ENCODE assay signal across 15 mouse cellular contexts in the genomic region with DNA sequence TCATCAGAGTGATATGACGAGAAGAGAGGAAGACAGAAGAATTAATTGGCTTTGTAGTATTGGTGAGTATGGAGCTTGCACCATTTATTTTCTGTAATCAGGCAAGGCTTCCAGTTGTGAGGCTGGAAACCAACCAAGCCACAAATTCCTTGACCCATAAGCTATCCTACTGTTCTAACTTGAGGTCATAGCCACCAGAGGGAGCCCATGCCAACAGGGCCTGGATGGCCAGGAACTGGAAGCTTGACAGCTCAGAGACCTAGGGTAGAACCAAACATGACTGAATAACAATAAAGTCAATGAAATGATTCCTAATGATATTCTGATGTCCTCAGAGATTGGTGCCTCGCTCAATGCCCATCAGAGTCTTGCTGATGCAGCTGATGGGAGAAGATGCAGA. TPM values are rescaled to one million over a fixed set of nuclear protein-coding genes. Genes with fewer than 3 reads are reported as not detected.
A peak's percentile ranks its signal among the peaks of the same experiment; 100 is the strongest.
DNase-seq lines count a peak whose midpoint lies in the region; ATAC-seq and TF ChIP-seq lines count a peak whose summit lies in the region.
"Had no signal": no experiment of that assay in that cellular context is flagged by ENCODE, and none has a peak within 500 bp of the region (broad histone marks: within the 10 kb centered on the region; RNA-seq: fewer than 3 reads in every experiment).

No protein-coding gene starts in this region.

- no peak overlapping the region for H3K27ac ChIP-seq in liver, postnatal 0 days (ENCODE audit: low read depth)
- H3K27ac ChIP-seq in liver, embryonic 11.5 days (ENCODE audit: low read depth, low read length) = no peak overlapping the region
- H3K27ac ChIP-seq: embryonic facial prominence, embryonic 13.5 days; limb, embryonic 10.5 days; neural tube, embryonic 12.5 days had no signal

- TF ChIP-seq EP300 in liver, postnatal 0 days (IDR thresholded peaks at IDR 0.05; ENCODE audit: low read depth) = no peak

- intact Hi-C loops in heart, postnatal 10 days (cut with DNase I) = loop anchor here (10.0 kb wide), 1 partner anchor 100 kb away; no protein-coding TSS in a partner anchor

- no peaks in the 10 kb centered on the region for H3K4me1 ChIP-seq in liver, postnatal 0 days (ENCODE audit: insufficient read depth)
- no peaks in the 10 kb centered on the region for H3K4me1 ChIP-seq in liver, embryonic 11.5 days (replicated peaks; ENCODE audit: control insufficient read depth, insufficient read depth, low read length)
- H3K4me1 ChIP-seq: embryonic facial prominence, embryonic 13.5 days; limb, embryonic 10.5 days; neural tube, embryonic 12.5 days had no signal

- H3K9me3 ChIP-seq in liver, postnatal 0 days (ENCODE audit: low read length) = no peaks in the 10 kb centered on the region
- no peaks in the 10 kb centered on the region for H3K9me3 ChIP-seq in liver, embryonic 11.5 days (ENCODE audit: control insufficient read depth, low read length)
- H3K9me3 ChIP-seq: embryonic facial prominence, embryonic 13.5 days; limb, embryonic 10.5 days; neural tube, embryonic 12.5 days had no signal

- peak; percentile 3 to 10 for DNase-seq in heart, postnatal 10 days
- DNase-seq in heart, adult 9 months (ENCODE audit: low spot score in 2 of 2) = no peak
- DNase-seq in liver, postnatal 0 days = no peak
- DNase-seq in liver, embryonic 11.5 days (ENCODE audit: low spot score) = no peak
- peak; percentile 30 for DNase-seq in adrenal gland, postnatal 14 days
- peak; percentile 11 for DNase-seq in lung, postnatal 14 days
- no peak for DNase-seq in thymus, adult 18-20 months
- no peak for DNase-seq in right cerebral cortex, adult 18-20 months
- DNase-seq: thymus, postnatal 4 days had no signal

- no peak overlapping the region for H3K9ac ChIP-seq in liver, postnatal 0 days (replicated peaks)
- H3K9ac ChIP-seq in liver, embryonic 11.5 days (ENCODE audit: low read depth, low read length) = no peak overlapping the region
- H3K9ac ChIP-seq: embryonic facial prominence, embryonic 13.5 days; neural tube, embryonic 12.5 days had no signal

- H3K27me3 ChIP-seq in liver, postnatal 0 days (ENCODE audit: insufficient read depth, low read length) = no peaks in the 10 kb centered on the region
- no peaks in the 10 kb centered on the region for H3K27me3 ChIP-seq in liver, embryonic 11.5 days (replicated peaks; ENCODE audit: control insufficient read depth, insufficient read depth, low read length)
- H3K27me3 ChIP-seq: embryonic facial prominence, embryonic 13.5 days; neural tube, embryonic 12.5 days had no signal

- no peak for ATAC-seq in liver, postnatal 0 days
- no peak for ATAC-seq in liver, embryonic 11.5 days (replicated peaks; ENCODE audit: low FRiP score)
- ATAC-seq: forebrain, embryonic 16.5 days had no signal

- peak; percentile 53 for TF ChIP-seq CTCF in liver, postnatal 0 days (IDR thresholded peaks at IDR 0.05; ENCODE audit: low read depth)

- WGBS in liver, postnatal 0 days (ENCODE audit: insufficient replicate concordance) = 66% methylated on average over 2 of the region's 2 CpGs
- WGBS in liver, embryonic 11.5 days = 55% methylated on average over 2 of the region's 2 CpGs

- H3K4me3 ChIP-seq in liver, postnatal 0 days (ENCODE audit: low read depth, low read length) = no peak overlapping the region
- H3K4me3 ChIP-seq in liver, embryonic 11.5 days (ENCODE audit: low read depth, low read length) = no peak overlapping the region
- H3K4me3 ChIP-seq: embryonic facial prominence, embryonic 13.5 days; limb, embryonic 10.5 days; neural tube, embryonic 12.5 days had no signal

- no peak overlapping the region for H3K4me2 ChIP-seq in liver, postnatal 0 days (ENCODE audit: low read depth, low read length)
- no peak overlapping the region for H3K4me2 ChIP-seq in liver, embryonic 11.5 days
- H3K4me2 ChIP-seq: embryonic facial prominence, embryonic 13.5 days; neural tube, embryonic 12.5 days had no signal

- no peaks in the 10 kb centered on the region for H3K36me3 ChIP-seq in liver, postnatal 0 days (replicated peaks; ENCODE audit: insufficient read depth, low read length)
- H3K36me3 ChIP-seq in liver, embryonic 11.5 days (ENCODE audit: control insufficient read depth, insufficient read depth, low read length) = no peaks in the 10 kb centered on the region
- H3K36me3 ChIP-seq: embryonic facial prominence, embryonic 13.5 days; limb, embryonic 10.5 days; neural tube, embryonic 12.5 days had no signal

RNA-seq across cellular contexts. Expression of a gene that starts 5.9 kb away (rescaled TPM):
- under 1 TPM; 0.10 TPM for total RNA-seq in heart, postnatal 10 days (2021)
- polyA plus RNA-seq in liver, postnatal 0 days (2015; fragmentation: Nextera tagmentation; extraction: Ambion mirVana) = 0.04 TPM in 2 replicates
- 0.04 TPM in 2 replicates for polyA plus RNA-seq in liver, embryonic 11.5 days (2014; fragmentation: Nextera tagmentation; extraction: Ambion mirVana)
- 0.19 and 0.23 TPM in 2 replicates for total RNA-seq in adrenal gland, postnatal 14 days (2021)
- total RNA-seq: ES-E14; megakaryocyte-erythroid progenitor cell, adult 5-6 weeks had no signal
- polyA plus RNA-seq: embryonic facial prominence, embryonic 13.5 days; forebrain, embryonic 16.5 days; limb, embryonic 10.5 days had no signal

Comparison
In these comparisons a context has a peak if more than half of its experiments do, and no peak if none do; other contexts are left out.
1. DNase-seq: peak in heart, postnatal 10 days (2 of 2), adrenal gland, postnatal 14 days (single experiment) and lung, postnatal 14 days (single experiment); none in heart, adult 9 months (0 of 2), liver, postnatal 0 days (single experiment), liver, embryonic 11.5 days (single experiment), thymus, adult 18-20 months (0 of 2) and right cerebral cortex, adult 18-20 months (single experiment).